18 mouse cellular contexts compared by ENCODE assay signal in the genomic region with DNA sequence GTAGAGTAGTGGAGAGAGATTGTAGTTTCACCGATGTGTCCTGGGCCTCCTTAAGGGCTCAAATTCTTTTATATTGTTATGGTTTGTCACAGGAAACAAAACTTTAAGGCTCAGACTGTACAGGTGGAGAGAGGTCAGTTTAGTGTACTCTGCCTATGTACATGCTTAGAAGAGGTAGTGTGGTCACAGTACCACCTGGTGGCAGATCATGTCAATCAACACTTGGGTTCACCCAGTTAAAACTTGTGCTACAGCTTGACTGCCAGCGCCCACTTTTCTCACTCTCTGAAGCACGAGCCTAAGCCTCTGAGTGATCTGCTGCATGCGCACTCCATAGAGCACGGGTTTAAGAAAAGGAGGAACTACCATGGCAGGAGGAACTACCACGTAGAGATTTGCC. TPM values are rescaled to one million over a fixed set of nuclear protein-coding genes. Genes with fewer than 3 reads are reported as not detected.
A peak's percentile ranks its signal among the peaks of the same experiment; 100 is the strongest.
DNase-seq lines count a peak whose midpoint lies in the region; ATAC-seq and TF ChIP-seq lines count a peak whose summit lies in the region.
"Had no signal": no experiment of that assay in that cellular context is flagged by ENCODE, and none has a peak within 500 bp of the region (broad histone marks: within the 10 kb centered on the region; RNA-seq: fewer than 3 reads in every experiment).

No protein-coding gene starts in this region.

- H3K4me3 ChIP-seq in lung, embryonic 16.5 days (ENCODE audit: low read length) = no peak overlapping the region
- no peak overlapping the region for H3K4me3 ChIP-seq in lung, adult 2 months (replicated peaks; ENCODE audit: extremely low read depth, low read depth, low read length)

- no peaks in the 10 kb centered on the region for H3K9me3 ChIP-seq in lung, embryonic 16.5 days (ENCODE audit: control insufficient read depth, low read length)

- no peak overlapping the region for H3K4me2 ChIP-seq in lung, embryonic 16.5 days (ENCODE audit: low read depth, low read length)

- no peaks in the 10 kb centered on the region for H3K4me1 ChIP-seq in lung, embryonic 16.5 days (replicated peaks; ENCODE audit: control insufficient read depth, insufficient read depth, low read length)
- no peaks in the 10 kb centered on the region for H3K4me1 ChIP-seq in lung, adult 2 months (ENCODE audit: control insufficient read depth, insufficient read depth, low read length)

- TF ChIP-seq CTCF in lung, adult 2 months (IDR thresholded peaks at IDR 0.05; ENCODE audit: insufficient read depth, low read length) = no peak

- H3K36me3 ChIP-seq in lung, embryonic 16.5 days (ENCODE audit: control insufficient read depth, insufficient read depth, low read length) = no peaks in the 10 kb centered on the region

- H3K27me3 ChIP-seq in lung, embryonic 16.5 days (ENCODE audit: control insufficient read depth, insufficient read depth, low read depth, low read length) = no peaks in the 10 kb centered on the region

- no peak for DNase-seq in lung, adult 2 months
- peak; percentile 12 for DNase-seq in c-Kit-positive CD71-negative TER-119-negative erythroid progenitor cells, embryonic 14.5 days (ENCODE audit: low read depth)
- DNase-seq in thymus, postnatal 4 days = peak; percentile 44
- no peak for DNase-seq in gastrocnemius, postnatal 25 days
- DNase-seq in MN1 (ENCODE audit: low spot score) = no peak
- DNase-seq: adrenal gland, postnatal 25 days; cerebellum, postnatal 14 days; gastrocnemius, postnatal 36 days; kidney, adult 8-10 months had no signal

- ATAC-seq in lung, embryonic 16.5 days (ENCODE audit: low read depth) = 0 out of 2 replicates have a peak, but pooled peaks have one; percentile 34
- peak; percentile 63 for ATAC-seq in megakaryocyte, adult 5-6 weeks (ENCODE audit: poor library complexity, severe bottlenecking)

- WGBS in lung, embryonic 16.5 days = 70% methylated on average over 6 of the region's 6 CpGs
- 65% methylated on average over 6 of the region's 6 CpGs for WGBS in lung, adult 2 months

- TF ChIP-seq POLR2A in lung, adult 2 months (IDR thresholded peaks at IDR 0.05; ENCODE audit: borderline replicate concordance, extremely low read depth, low read depth, low read length) = no peak

- H3K9ac ChIP-seq in lung, embryonic 16.5 days (ENCODE audit: low read length) = no peak overlapping the region

- no peak overlapping the region for H3K27ac ChIP-seq in lung, embryonic 16.5 days (ENCODE audit: low read length)

RNA-seq across cellular contexts. Expression of a gene that starts 2.5 kb away (rescaled TPM):
- 0.20 TPM in 1 of 2 replicates, not detected in the other for polyA plus RNA-seq in lung, embryonic 16.5 days (2015; fragmentation: Nextera tagmentation; extraction: Ambion mirVana)
- polyA plus RNA-seq in lung, adult 2 months (2012; rRNA removed) = not detected in 2 replicates
- total RNA-seq in megakaryocyte, adult 5-6 weeks (2015) = not detected in 2 replicates
- total RNA-seq in megakaryocyte, adult 5-6 weeks (2017) = not detected in 2 replicates
- not detected for total RNA-seq in gastrocnemius, postnatal 25 days (2021)
- total RNA-seq: adrenal gland, postnatal 25 days; gastrocnemius, postnatal 36 days; layer of hippocampus, adult 8-10 months; left cerebral cortex, postnatal 10 days; liver, adult 2 months had no signal
- polyA plus RNA-seq: embryonic facial prominence, embryonic 11.5 days; heart, embryonic 14.5 days; hindbrain, embryonic 11.5 days; liver, adult 2 months; stomach, embryonic 14.5 days had no signal

RNA-seq across cellular contexts. Expression of a gene that starts 16.1 kb away (rescaled TPM):
- polyA plus RNA-seq in lung, embryonic 16.5 days (2015; fragmentation: Nextera tagmentation; extraction: Ambion mirVana) = 0.16 and 0.21 TPM in 2 replicates
- 0.04 TPM in 1 of 2 replicates, not detected in the other for polyA plus RNA-seq in lung, adult 2 months (2012; rRNA removed)
- total RNA-seq in megakaryocyte, adult 5-6 weeks (2015) = 0.16 and 0.38 TPM in 2 replicates
- total RNA-seq in megakaryocyte, adult 5-6 weeks (2017) = 0.04 TPM in 1 of 2 replicates, not detected in the other
- total RNA-seq in gastrocnemius, postnatal 25 days (2021) = not detected
- total RNA-seq: adrenal gland, postnatal 25 days; gastrocnemius, postnatal 36 days; liver, adult 2 months had no signal
- polyA plus RNA-seq: liver, adult 2 months had no signal

RNA-seq across cellular contexts. Expression of a gene that starts 16.7 kb away (rescaled TPM):
- not detected in 2 replicates for polyA plus RNA-seq in lung, embryonic 16.5 days (2015; fragmentation: Nextera tagmentation; extraction: Ambion mirVana)
- polyA plus RNA-seq in lung, adult 2 months (2012; rRNA removed) = not detected in 2 replicates
- total RNA-seq in megakaryocyte, adult 5-6 weeks (2015) = not detected in 2 replicates
- not detected in 2 replicates for total RNA-seq in megakaryocyte, adult 5-6 weeks (2017)
- not detected for total RNA-seq in gastrocnemius, postnatal 25 days (2021)
- total RNA-seq: adrenal gland, postnatal 25 days; gastrocnemius, postnatal 36 days; layer of hippocampus, adult 8-10 months; left cerebral cortex, postnatal 10 days; liver, adult 2 months had no signal
- polyA plus RNA-seq: embryonic facial prominence, embryonic 11.5 days; heart, embryonic 14.5 days; hindbrain, embryonic 11.5 days; liver, adult 2 months; stomach, embryonic 14.5 days had no signal

RNA-seq across cellular contexts. Expression of a gene that starts 24.0 kb away (rescaled TPM):
- not detected in 2 replicates for polyA plus RNA-seq in lung, embryonic 16.5 days (2015; fragmentation: Nextera tagmentation; extraction: Ambion mirVana)
- polyA plus RNA-seq in lung, adult 2 months (2012; rRNA removed) = not detected in 2 replicates
- total RNA-seq in megakaryocyte, adult 5-6 weeks (2015) = not detected in 2 replicates
- not detected in 2 replicates for total RNA-seq in megakaryocyte, adult 5-6 weeks (2017)
- not detected for total RNA-seq in gastrocnemius, postnatal 25 days (2021)
- total RNA-seq: adrenal gland, postnatal 25 days; gastrocnemius, postnatal 36 days; layer of hippocampus, adult 8-10 months; left cerebral cortex, postnatal 10 days; liver, adult 2 months had no signal
- polyA plus RNA-seq: embryonic facial prominence, embryonic 11.5 days; heart, embryonic 14.5 days; hindbrain, embryonic 11.5 days; liver, adult 2 months; stomach, embryonic 14.5 days had no signal

RNA-seq across cellular contexts. Expression of a gene that starts 28.7 kb away (rescaled TPM):
- not detected in 2 replicates for polyA plus RNA-seq in lung, embryonic 16.5 days (2015; fragmentation: Nextera tagmentation; extraction: Ambion mirVana)
- polyA plus RNA-seq in lung, adult 2 months (2012; rRNA removed) = not detected in 2 replicates
- not detected in 2 replicates for total RNA-seq in megakaryocyte, adult 5-6 weeks (2015)
- not detected in 2 replicates for total RNA-seq in megakaryocyte, adult 5-6 weeks (2017)
- not detected for total RNA-seq in gastrocnemius, postnatal 25 days (2021)
- total RNA-seq: adrenal gland, postnatal 25 days; gastrocnemius, postnatal 36 days; layer of hippocampus, adult 8-10 months; left cerebral cortex, postnatal 10 days; liver, adult 2 months had no signal
- polyA plus RNA-seq: embryonic facial prominence, embryonic 11.5 days; heart, embryonic 14.5 days; hindbrain, embryonic 11.5 days; liver, adult 2 months; stomach, embryonic 14.5 days had no signal

Comparison
In these comparisons a context has a peak if more than half of its experiments do, and no peak if none do; other contexts are left out.
1. DNase-seq: peak in c-Kit-positive CD71-negative TER-119-negative erythroid progenitor cells, embryonic 14.5 days (single experiment) and thymus, postnatal 4 days (single experiment); none in lung, adult 2 months (single experiment), gastrocnemius, postnatal 25 days (single experiment) and MN1 (single experiment).